Mouse (Mus musculus): ENCODE measurements around the gene March7. TPM values are rescaled to one million over a fixed set of nuclear protein-coding genes. Genes with fewer than 3 reads are reported as not detected.

March7 gene
- polyA plus RNA-seq (2015; fragmentation: Nextera tagmentation; extraction: Ambion mirVana), result 46.8 and 64.1 TPM in 2 replicates

DNA sequence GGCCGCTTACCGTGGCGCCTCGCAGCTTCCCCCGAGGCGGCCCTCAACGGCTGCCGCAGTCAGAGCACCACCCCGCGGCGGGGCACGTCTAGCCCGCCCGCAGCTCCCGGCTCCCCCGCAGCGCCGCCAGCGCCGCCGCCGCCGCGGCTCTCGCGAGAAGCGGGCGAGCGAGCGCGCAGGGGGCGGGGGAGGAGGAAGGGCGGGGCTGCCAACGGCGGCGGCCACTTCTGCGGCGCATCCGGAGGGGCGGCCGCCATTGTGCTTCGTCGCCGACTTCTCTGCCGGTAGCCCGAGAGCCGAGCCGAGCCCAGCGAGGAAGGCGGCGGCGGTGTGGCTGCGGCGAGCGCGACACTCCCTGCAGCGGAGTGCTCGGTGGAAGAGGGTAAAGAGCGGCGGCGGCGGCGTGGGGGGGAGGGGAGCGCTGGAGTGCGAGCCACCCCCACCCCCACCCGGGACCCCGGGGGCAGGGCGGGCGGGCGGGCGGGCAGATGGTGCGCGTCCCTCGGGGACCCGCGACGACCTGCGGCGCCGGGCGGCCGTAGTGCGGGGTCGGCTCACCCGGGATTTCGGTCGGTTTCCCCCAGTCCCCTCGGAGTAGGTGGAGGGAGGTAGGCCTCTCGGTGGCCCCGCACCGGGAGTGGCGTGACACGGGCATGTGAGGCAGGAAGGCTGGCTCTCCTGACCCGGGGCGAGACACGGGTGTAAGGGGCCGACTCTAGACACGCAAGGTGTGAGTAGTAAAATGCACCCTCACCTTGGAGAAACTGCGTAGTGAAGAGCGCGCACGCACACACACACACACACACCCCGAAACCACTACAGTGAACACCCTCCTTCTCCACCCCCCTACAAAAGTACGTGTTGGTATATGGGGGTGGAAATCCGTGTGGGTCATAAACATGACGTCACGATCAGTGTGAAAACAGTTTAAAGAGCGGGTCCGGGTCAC lies at the start of gene March7, which contains the start of gene Baz2b:
March7 (plus strand) TSS at position 185 of the 949 bp plus-strand sequence.
Baz2b (minus strand) TSS at position 137 of the 949 bp plus-strand sequence.
- WGBS, result under 1% methylated on average over 45 of the region's 109 CpGs

DNA sequence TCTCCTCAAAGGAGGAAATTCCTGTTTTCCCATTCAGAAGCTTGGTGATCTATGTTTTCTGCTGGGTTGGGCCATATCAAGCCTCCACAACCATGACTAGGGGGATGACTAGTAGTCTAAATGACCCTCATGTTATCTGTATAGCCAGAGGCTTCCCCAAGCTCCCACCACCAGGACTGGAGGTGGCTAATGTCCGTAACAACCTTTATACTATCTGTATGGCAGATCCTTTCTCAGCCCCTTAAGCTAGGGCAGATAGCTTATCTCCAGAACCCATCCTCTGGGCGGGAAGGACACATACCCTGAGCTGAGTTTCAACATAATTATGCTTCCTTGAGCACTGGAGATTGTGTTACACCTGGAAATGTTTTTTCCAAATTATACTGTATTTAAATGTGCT lies 45.9 kb upstream of the March7 start:
- no peak overlapping the region for H3K4me2 ChIP-seq (replicated peaks; ENCODE audit: low read depth, low read length)
- no peaks in the 10 kb centered on the region for H3K27me3 ChIP-seq (replicated peaks; ENCODE audit: insufficient read depth, low read length)
- H3K9me3 ChIP-seq (ENCODE audit: low read length), result no peaks in the 10 kb centered on the region
- no peak overlapping the region for H3K9ac ChIP-seq (replicated peaks; ENCODE audit: low read depth)
- TF ChIP-seq EP300 (IDR thresholded peaks at IDR 0.05) (no peak), CTCF (IDR thresholded peaks at IDR 0.05) (no peak)
- no peak for DNase-seq (ENCODE audit: low spot score)
- ATAC-seq, result no peak
- no peaks in the 10 kb centered on the region for H3K4me1 ChIP-seq (ENCODE audit: insufficient read depth, low read depth, low read length)
- WGBS, result 80% methylated on average over 2 of the region's 2 CpGs
- no peak overlapping the region for H3K27ac ChIP-seq (ENCODE audit: low read length)
- H3K4me3 ChIP-seq (ENCODE audit: low read depth, low read length), result no peak overlapping the region
- H3K36me3 ChIP-seq (ENCODE audit: insufficient read depth, low read length), result no peaks in the 10 kb centered on the region

More for the DNA sequence above, at the start of gene March7, which contains the start of gene Baz2b:
- Histone ChIP-seq H3K4me3 (ENCODE audit: low read depth, low read length) (peak within 1 kb of the TSS; percentile 91), H3K27ac (ENCODE audit: low read length) (peak within 1 kb of the TSS; percentile 93), H3K9ac (replicated peaks; ENCODE audit: low read depth) (peak within 1 kb of the TSS; percentile 93), H3K4me2 (replicated peaks; ENCODE audit: low read depth, low read length) (peak within 1 kb of the TSS; percentile 70), H3K36me3 (ENCODE audit: insufficient read depth, low read length) (peaks cover 6% of the 10 kb centered on the region; the same call in 1 of the 2 replicates), H3K9me3 (ENCODE audit: low read length) (no peaks in the 10 kb centered on the region), H3K4me1 (ENCODE audit: insufficient read depth, low read depth, low read length) (peaks cover 16% of the 10 kb centered on the region; the same call in 1 of the 2 replicates), H3K27me3 (replicated peaks; ENCODE audit: insufficient read depth, low read length) (no peaks in the 10 kb centered on the region)
- ATAC-seq (peak; percentile 97), DNase-seq (ENCODE audit: low spot score) (peak; percentile 96)
- peak; percentile 48 for TF ChIP-seq CTCF (IDR thresholded peaks at IDR 0.05)
- TF ChIP-seq EP300 (IDR thresholded peaks at IDR 0.05), result no peak

DNA sequence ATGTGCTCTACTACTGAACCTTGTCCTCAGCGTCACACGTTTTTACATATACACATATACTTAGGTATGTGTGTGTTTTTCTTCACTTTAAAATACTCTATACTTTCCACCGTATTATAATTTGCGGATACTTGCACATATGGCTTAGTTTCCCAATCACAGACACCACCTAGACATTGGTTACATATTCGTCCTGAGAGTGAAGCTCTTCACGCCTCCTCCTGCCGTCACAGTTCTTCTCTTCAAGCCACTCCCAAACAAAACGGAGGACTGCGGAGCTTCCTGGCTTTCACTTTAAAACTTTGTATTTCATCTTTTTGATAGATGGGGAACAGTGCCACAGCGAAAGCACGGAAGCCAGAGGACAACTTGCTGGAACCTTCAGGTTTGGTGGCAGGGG lies 44.0 kb upstream of the March7 start:
- ATAC-seq (no peak), DNase-seq (ENCODE audit: low spot score) (no peak)
- Histone ChIP-seq H3K9me3 (ENCODE audit: low read length) (no peaks in the 10 kb centered on the region), H3K4me3 (ENCODE audit: low read depth, low read length) (no peak overlapping the region), H3K4me2 (replicated peaks; ENCODE audit: low read depth, low read length) (no peak overlapping the region), H3K4me1 (ENCODE audit: insufficient read depth, low read depth, low read length) (no peaks in the 10 kb centered on the region), H3K27me3 (replicated peaks; ENCODE audit: insufficient read depth, low read length) (no peaks in the 10 kb centered on the region), H3K9ac (replicated peaks; ENCODE audit: low read depth) (no peak overlapping the region), H3K27ac (ENCODE audit: low read length) (no peak overlapping the region), H3K36me3 (ENCODE audit: insufficient read depth, low read length) (no peaks in the 10 kb centered on the region)
- WGBS, result 83% methylated on average over 11 of the region's 11 CpGs
- TF ChIP-seq EP300 (IDR thresholded peaks at IDR 0.05) (no peak), CTCF (IDR thresholded peaks at IDR 0.05) (no peak)

DNA sequence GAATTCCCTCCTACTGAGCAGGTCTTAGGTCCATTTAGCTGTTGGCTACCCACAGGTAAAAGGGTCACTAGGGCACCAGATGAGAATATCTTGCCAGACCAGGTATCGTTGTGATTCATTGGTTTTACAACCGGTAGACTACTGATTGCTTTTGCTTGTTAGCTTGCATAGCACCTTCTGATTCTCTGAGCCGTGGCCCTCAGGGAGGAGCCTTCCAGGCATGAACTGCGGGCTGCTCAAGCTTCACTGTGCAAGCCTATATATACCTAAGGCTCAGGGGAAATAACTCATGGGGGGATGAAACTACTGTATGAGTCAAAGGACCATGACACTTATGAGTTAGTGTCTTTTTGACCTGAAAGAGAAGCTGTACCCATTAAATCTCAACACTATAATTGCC lies 42.8 kb upstream of the March7 start:
- Histone ChIP-seq H3K4me1 (ENCODE audit: insufficient read depth, low read depth, low read length) (no peaks in the 10 kb centered on the region), H3K27ac (ENCODE audit: low read length) (no peak overlapping the region), H3K27me3 (replicated peaks; ENCODE audit: insufficient read depth, low read length) (no peaks in the 10 kb centered on the region), H3K9ac (replicated peaks; ENCODE audit: low read depth) (no peak overlapping the region), H3K9me3 (ENCODE audit: low read length) (no peaks in the 10 kb centered on the region), H3K4me3 (ENCODE audit: low read depth, low read length) (no peak overlapping the region), H3K4me2 (replicated peaks; ENCODE audit: low read depth, low read length) (no peak overlapping the region), H3K36me3 (ENCODE audit: insufficient read depth, low read length) (no peaks in the 10 kb centered on the region)
- no peak for ATAC-seq
- TF ChIP-seq EP300 (IDR thresholded peaks at IDR 0.05) (no peak), CTCF (IDR thresholded peaks at IDR 0.05) (no peak)
- 91% methylated on average over 4 of the region's 4 CpGs for WGBS
- DNase-seq (ENCODE audit: low spot score), result no peak

DNA sequence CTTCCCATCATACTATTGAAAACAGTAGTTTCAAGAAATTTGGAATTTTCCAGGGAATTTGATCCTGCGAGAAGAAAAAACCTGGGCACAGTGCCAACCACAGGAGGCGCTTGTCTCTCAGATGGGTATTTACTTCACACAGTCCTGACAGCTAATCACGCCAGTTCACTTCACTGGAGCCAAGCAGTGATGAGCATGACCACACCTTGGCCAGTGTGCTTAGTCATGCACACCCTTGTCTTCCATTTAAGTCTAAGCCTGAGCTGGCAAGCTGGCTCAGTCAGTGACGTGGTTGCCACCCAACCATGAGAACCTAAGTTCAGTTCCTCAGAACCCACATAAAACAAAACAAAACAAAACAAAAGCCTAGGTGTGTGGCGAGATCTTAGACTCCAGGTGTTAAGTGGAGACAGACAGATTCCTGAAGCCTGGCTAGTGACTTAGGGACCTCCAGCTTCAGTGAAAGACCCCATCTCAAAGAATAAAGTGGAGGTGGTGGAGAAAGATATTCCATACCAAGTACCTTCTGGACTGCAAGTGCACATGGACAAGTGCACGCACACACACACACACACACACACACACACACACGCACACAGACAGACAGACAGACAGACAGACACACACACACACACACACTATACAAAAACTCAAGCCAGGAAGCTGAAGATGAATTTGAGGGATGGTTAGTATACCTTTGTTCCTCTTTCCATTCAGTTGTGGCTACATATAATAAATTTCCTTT lies 37.7 kb upstream of the March7 start:
- Histone ChIP-seq H3K4me2 (replicated peaks; ENCODE audit: low read depth, low read length) (no peak overlapping the region), H3K4me3 (ENCODE audit: low read depth, low read length) (no peak overlapping the region), H3K4me1 (ENCODE audit: insufficient read depth, low read depth, low read length) (no peaks in the 10 kb centered on the region), H3K27me3 (replicated peaks; ENCODE audit: insufficient read depth, low read length) (no peaks in the 10 kb centered on the region), H3K36me3 (ENCODE audit: insufficient read depth, low read length) (no peaks in the 10 kb centered on the region), H3K27ac (ENCODE audit: low read length) (no peak overlapping the region), H3K9ac (replicated peaks; ENCODE audit: low read depth) (no peak overlapping the region), H3K9me3 (ENCODE audit: low read length) (no peaks in the 10 kb centered on the region)
- DNase-seq (ENCODE audit: low spot score) (peak; percentile 14), ATAC-seq (0 out of 2 replicates have a peak, but pooled peaks have one; percentile 30)
- no peak for TF ChIP-seq EP300 (IDR thresholded peaks at IDR 0.05)
- no peak for TF ChIP-seq CTCF (IDR thresholded peaks at IDR 0.05)
- 63% methylated on average over 7 of the region's 7 CpGs for WGBS

DNA sequence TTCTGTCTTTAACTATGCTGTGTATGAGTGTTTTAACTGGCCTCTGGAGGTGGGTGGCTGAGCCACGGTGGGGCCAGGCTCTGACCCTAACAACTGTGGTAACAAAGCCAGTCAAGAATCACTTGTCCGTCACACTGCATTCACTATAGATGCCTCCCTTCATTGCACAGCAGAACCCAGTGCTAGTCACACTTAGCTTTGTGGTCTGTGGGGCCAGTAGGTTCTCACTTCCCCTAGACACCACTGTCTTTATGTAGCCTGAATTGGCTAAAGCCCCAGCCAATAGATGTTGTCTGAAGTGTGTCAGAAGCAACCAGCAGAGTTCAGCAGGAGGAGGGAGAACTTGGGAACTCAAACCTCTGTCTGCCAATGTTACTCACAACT lies 37.2 kb upstream of the March7 start:
- no peak overlapping the region for H3K27ac ChIP-seq (ENCODE audit: low read length)
- no peaks in the 10 kb centered on the region for H3K27me3 ChIP-seq (replicated peaks; ENCODE audit: insufficient read depth, low read length)
- H3K4me2 ChIP-seq (replicated peaks; ENCODE audit: low read depth, low read length), result no peak overlapping the region
- no peaks in the 10 kb centered on the region for H3K36me3 ChIP-seq (ENCODE audit: insufficient read depth, low read length)
- no peak overlapping the region for H3K4me3 ChIP-seq (ENCODE audit: low read depth, low read length)
- DNase-seq (ENCODE audit: low spot score) (peak; percentile 18), ATAC-seq (peak; percentile 48)
- no peak overlapping the region for H3K9ac ChIP-seq (replicated peaks; ENCODE audit: low read depth)
- WGBS, result 61% methylated on average over 2 of the region's 2 CpGs
- H3K4me1 ChIP-seq (ENCODE audit: insufficient read depth, low read depth, low read length), result no peaks in the 10 kb centered on the region
- no peaks in the 10 kb centered on the region for H3K9me3 ChIP-seq (ENCODE audit: low read length)
- TF ChIP-seq EP300 (IDR thresholded peaks at IDR 0.05) (no peak), CTCF (IDR thresholded peaks at IDR 0.05) (no peak)
